Mouse (Mus musculus): ENCODE measurements around the gene Gli2.

DNA sequence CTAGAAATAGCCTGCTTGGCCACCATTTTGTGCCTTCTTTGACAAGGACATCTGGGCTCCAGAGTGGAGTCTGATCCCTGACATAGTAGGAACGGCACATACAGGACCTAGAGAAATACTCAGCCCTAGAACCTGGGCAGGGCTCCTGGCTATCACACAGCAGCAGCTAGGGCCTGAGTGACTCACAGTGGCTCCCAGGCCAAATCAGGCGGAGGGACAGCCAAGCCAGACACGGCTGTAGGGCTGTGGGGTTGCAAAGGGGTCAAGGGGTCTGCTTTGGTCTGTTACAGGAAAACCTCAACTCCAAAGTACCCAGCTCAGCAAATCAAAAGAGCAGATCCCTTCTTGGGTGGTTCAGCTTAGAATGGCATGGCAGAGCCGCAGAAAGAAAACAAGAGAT lies 115.2 kb downstream of the Gli2 start:
- TF ChIP-seq CTCF (IDR thresholded peaks at IDR 0.05; ENCODE audit: low read depth, low read length) (no peak), POLR2A (IDR thresholded peaks at IDR 0.05; ENCODE audit: extremely low read depth, insufficient read depth, low read length) (no peak)

Data from liver, adult 2 months (tissue).